Mouse (Mus musculus) 416B (cell line): ENCODE measurements around the gene 0610009B22Rik.

Experiments used
- DNase-seq: peaks from one replicate; pipeline ENCODE4 v3.0.0; 2011; ENCODE audit warnings: low read depth

0610009B22Rik gene

DNA sequence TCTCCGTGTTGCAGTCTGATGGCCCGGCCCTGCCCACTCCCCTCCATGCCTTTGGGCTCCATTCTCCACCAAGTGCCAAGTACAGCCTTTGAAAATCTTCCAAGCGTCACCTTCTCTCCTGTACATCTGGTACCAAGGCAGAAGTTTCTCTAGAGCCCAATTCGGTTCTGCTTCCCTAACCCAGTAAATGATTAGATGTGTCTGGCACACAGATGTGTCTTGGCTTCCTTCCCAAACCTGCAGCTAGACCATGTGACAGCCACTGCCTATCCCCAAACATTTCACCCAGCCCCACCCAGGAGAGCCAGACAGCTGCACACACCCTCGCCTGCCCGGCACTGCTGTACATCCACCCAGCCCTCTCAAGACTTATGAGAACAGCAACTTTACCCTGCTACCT, 30.0 kb downstream of the 0610009B22Rik start:
- DNase-seq = no peak

- DNase-seq = no peak
Observed at GRCm38 (mm10) chr11:51658291-51658690, 30.4 kb downstream of the 0610009B22Rik start.

DNA sequence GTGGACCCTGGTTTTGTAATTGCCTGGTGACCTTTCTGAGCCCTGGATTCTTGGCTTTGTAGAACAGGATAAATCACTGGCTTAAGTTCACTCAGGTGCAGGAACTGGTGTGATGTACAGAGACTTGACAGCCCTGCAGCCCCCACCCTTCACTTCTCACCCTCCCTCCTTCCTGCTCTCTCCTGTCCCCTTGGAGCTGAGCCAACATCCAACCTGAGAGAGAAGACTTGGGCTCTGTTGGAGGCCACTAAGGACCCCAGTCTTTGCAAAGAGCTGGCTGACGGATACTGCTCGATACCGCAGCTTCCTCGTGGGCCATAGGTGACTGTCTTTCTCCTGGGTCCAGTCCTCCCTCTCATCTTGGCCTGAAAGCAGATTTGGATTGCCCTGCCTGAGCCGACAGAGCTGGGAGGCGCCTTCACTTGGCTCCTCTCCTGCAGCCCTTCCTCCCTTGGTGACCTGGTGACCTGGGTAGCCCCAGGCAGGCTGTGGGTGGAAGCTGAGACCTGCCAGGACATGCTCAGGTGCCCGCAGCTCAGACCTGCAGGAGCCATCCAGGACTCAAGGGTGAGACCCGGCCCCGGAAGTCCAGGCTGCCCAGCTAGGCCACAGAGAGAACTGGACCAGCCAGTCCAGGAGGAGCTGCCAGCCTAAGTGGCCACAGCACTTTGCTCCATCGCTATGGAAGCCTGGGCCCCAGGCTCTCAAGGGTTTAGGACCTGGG, 31.7 kb downstream of the 0610009B22Rik start:
- DNase-seq = no peak

DNA sequence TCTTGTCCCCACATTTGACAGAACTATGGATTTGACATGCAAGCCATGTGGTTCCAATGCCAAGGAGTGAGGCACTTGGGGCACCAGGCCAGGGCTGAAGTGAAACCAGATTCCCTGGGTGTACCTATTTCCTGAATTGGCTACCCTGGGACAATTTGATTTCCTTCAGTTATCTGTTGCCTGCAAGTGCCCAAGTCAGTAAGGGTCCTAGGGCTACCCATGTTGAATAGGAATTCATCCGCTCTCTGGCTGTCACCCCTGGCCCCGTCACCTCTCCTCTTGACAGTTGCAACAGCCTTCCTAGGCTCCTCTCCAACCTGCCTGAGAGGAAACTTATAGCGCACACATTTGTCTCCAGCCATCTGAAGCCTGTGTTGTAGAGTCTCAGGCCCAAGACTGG, 33.8 kb downstream of the 0610009B22Rik start:
- DNase-seq = no peak

DNA sequence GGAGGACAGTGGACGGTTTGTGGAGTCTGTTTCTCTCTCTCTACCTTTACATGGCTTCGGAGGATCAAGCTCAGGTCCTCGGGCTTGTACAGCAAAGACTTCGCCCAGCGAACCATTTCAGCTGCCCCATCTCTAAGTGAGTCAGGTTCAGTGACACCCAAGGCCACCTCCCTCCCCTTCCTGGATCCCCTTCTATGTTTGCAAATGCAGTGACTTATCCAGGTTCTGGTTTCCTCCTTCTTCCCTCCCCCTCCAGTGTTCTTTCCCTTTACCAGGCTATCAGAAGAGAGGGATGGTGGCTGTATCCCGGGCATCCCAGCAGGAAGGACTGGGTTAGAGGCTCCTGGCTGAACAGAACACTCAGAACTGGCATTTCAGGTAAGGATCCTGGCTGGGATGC, 34.9 kb downstream of the 0610009B22Rik start:
- DNase-seq = no peak

GRCm38 (mm10) chr11:51652889-51653418, 35.7 kb downstream of the 0610009B22Rik start:
- peak; percentile 21 for DNase-seq

GRCm38 (mm10) chr11:51650691-51651515, 37.8 kb downstream of the 0610009B22Rik start, which contains the start of the genes N4bp3 and D930048N14Rik:
Gene N4bp3 (minus strand): TSS chr11:51650842.
Gene D930048N14Rik (plus strand): TSS chr11:51650954.
- peak; percentile 69 for DNase-seq

DNA sequence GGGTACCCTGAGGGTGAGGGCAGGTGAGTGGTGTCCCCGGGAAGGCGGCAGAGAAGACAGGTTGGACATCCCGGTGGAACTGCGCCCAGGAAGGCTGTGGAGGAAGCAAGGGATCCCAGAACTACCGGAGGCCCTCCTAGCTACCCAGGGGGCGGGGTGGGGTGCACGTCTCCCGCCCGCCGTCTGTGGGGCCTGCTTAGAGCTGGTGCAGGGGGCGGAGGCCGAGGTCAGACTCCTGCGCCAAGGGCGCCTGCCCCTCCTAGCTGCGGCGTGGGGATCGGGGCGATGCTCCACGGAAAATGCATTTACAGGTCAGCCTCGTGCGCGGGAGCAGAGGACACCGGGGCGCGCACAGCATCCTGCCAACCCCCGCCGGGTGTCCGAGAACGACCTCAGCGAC, 38.4 kb downstream of the 0610009B22Rik start:
- DNase-seq = no peak

DNA sequence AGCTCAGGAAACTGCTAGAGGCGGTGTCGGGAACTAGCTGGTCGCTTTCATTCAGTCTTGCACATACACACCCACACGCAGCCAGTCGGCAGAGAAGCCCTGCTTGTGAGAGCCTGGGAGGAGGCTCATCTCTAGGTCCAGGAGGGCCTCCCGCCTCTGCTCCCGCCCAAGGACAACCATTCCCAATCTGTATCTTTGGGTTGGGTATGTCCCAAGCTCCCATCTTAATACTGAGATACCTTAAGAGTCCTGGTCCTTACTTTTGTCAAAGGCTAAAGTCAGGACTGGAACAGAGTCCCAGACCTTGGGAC, 38.8 kb downstream of the 0610009B22Rik start:
- DNase-seq = peak; percentile 57

DNA sequence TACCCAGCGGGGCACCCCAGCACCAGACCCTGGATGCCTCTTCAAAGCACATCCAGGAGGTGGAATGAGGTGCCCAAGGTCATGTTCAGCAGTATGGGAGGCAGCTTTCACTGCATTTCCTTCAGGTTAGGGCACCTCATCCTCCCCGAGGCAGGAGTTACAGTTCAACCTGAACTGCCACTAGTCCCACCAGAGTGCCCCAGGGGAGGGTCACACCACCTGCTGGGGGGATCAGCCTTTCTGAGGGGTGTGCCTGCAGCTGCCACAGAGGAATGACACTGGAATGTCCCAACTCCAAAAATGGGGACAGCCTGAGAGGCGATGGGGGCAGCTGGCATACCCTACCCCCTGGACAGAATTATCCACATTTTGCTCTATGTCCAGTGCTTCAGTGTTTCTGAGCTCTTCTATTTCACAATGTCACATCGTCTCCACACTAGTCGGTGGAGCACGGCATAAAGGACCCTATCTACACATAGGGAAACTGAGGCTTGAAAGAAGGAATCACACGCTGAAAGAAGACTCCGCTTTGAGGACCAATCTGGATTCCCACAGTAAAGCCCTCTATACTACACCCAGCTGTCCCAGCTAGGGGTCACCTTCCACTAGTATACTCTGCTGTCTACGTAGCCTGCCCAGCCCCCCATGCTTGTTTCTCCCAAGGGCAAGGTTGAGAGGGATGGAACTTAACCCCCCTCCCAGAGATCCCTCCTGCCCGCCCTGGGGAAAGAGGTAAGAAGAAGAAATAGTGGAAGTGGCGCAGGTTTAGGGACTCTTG, 39.4 kb downstream of the 0610009B22Rik start:
- no peak for DNase-seq

GRCm38 (mm10) chr11:51648566-51648965, 40.1 kb downstream of the 0610009B22Rik start:
- no peak for DNase-seq

DNA sequence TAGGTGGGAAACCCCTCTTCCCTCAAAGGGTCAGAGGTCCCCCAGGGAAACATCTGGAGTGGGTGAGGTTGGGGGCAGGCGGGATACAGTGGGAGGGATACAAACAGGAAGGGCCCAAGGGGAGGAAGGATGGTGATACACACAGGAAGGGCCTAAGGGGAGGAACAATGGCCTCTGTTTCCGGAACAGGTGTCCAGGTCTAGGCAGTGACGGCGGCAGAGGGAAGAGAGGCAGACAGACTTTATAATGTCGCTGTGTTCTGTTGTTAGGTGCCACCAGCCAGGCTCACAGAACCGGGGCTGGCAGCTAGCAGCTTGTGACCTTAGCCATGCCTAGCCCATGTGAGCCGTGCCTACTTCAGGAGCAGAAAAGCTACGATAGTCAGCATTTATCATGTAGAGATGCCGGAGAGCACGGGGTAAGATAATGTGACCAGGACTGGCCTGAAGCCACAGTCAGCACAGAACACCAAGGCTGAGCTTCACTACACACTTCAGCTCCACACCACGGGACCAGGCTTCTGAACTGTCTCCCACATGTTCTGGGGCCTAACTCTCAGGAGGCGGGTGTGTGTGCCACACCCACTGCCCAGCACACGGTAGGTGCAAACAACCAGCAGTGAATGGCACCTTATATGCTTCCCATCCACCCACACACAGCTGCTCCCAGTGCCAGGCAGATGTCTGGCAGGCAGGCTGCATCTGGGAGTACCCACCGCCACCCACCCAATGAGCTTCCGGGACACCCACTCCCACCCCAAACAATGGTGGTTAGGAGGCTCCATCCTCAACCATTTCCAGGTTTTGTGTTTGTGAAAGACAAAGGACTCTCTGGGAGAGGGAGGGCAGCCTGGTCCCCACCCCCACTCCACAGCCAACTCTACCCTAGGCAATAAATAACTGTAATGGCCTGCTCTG, 41.7 kb downstream of the 0610009B22Rik start:
- DNase-seq = peak; percentile 66

GRCm38 (mm10) chr11:51646245-51646644, 42.4 kb downstream of the 0610009B22Rik start:
- no peak for DNase-seq

DNA sequence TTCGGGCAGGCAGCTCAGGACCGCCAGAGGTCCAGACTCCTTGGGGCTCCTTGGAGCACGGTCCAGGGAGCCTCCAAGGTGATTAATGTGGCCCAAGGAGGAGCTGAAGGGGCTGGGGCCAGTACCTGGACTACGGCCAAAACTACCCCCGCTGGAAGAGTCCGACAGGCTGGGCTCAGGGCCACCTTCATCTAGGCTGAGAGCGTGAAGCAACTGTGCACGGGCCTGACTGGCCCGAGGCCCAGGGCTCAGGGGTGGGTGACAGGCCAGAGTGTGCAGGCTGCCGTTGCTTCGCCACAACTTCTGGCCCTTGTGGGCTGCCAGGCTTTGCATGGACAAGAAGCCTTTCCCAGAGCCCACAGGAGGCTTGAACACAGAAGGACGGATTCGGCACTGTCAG, 43.4 kb downstream of the 0610009B22Rik start:
- no peak for DNase-seq

- DNase-seq = peak; percentile 54
Observed at GRCm38 (mm10) chr11:51644217-51644616, 44.5 kb downstream of the 0610009B22Rik start.

GRCm38 (mm10) chr11:51643761-51644160, 44.9 kb downstream of the 0610009B22Rik start:
- DNase-seq = no peak

GRCm38 (mm10) chr11:51643202-51643601, 45.5 kb downstream of the 0610009B22Rik start:
- no peak for DNase-seq

DNA sequence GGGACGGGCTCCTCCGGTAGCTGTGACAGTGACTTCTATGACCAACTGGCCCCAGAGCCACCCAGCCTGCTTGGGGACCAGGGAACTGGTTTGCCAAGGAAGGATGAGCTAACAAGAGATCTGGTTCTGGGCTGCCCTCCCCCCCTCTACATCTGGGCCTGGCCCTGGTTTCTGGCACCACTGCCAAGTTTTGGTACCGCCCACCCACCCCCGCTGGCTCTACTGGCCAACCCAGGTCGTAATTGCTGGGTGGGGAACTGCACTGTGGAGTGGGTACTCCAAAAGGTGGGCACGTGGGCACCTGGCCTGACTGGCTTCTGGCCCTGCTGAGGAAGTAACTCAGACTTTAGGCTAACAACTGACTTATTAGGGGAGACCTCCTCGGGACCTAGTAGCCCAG, 47.9 kb downstream of the 0610009B22Rik start:
- no peak for DNase-seq

- no peak for DNase-seq
Observed at GRCm38 (mm10) chr11:51638497-51638896, 50.2 kb downstream of the 0610009B22Rik start.

- DNase-seq = peak; percentile 93
Observed at GRCm38 (mm10) chr11:51637971-51638414, 50.7 kb downstream of the 0610009B22Rik start.

GRCm38 (mm10) chr11:51636323-51636684, 52.4 kb downstream of the 0610009B22Rik start:
- DNase-seq = peak; percentile 90
